ENCODE assay signal across 14 mouse cellular contexts in the genomic region with DNA sequence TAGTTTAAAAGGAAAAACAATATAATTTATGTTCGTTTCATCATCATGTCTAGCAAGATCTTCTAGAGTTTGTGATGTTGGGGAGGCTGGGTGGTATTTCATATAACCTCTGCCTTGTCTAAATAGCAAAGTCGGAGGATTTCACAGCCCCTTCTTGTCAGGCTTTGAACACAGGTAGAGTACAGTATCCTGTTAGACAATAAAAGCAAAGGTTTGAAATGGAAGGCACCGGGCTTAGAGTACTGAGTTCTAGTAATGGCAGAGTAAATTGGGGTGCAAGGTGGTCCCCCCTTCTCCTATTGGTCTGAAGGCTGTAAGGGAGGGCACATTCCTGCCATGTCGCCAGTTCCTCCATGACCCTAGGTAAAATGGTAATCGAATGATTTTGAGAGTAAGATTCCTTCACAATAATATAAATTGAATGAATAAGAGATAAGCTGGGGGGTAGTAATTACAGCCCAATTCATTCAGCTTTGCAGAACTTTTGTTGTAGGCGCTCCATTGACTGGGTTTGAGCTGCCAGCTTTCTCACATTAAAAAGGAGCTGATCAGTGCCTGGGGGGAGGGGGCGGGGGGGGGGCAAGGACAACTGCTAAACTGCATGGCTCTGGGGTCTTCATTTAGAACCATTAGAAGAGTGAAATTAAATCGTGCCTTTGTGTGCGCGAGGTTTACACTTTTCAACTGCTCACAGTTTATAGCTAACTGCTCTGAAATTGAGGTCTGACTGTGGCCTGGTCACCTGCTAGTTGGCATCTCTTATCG. TPM values are rescaled to one million over a fixed set of nuclear protein-coding genes. Genes with fewer than 3 reads are reported as not detected.
A peak's percentile ranks its signal among the peaks of the same experiment; 100 is the strongest.
DNase-seq lines count a peak whose midpoint lies in the region; ATAC-seq and TF ChIP-seq lines count a peak whose summit lies in the region.
"Had no signal": no experiment of that assay in that cellular context is flagged by ENCODE, and none has a peak within 500 bp of the region (broad histone marks: within the 10 kb centered on the region; RNA-seq: fewer than 3 reads in every experiment).

No protein-coding gene starts in this region.

- no peaks in the 10 kb centered on the region for H3K36me3 ChIP-seq in lung, embryonic 14.5 days (ENCODE audit: insufficient read depth)
- no peaks in the 10 kb centered on the region for H3K36me3 ChIP-seq in forebrain, embryonic 16.5 days (ENCODE audit: control insufficient read depth, insufficient read depth)
- H3K36me3 ChIP-seq in midbrain, embryonic 14.5 days (ENCODE audit: control insufficient read depth, insufficient read depth, low read length): no peaks in the 10 kb centered on the region
- H3K36me3 ChIP-seq in heart, embryonic 12.5 days: no peaks in the 10 kb centered on the region
- H3K36me3 ChIP-seq: heart, embryonic 10.5 days had no signal

- ATAC-seq in lung, embryonic 14.5 days (ENCODE audit: insufficient read depth): no peak
- ATAC-seq in forebrain, embryonic 16.5 days: peak; percentile 21
- ATAC-seq in midbrain, embryonic 14.5 days (ENCODE audit: low FRiP score, low TSS enrichment): no peak
- ATAC-seq in erythroblast, adult 5-6 weeks (replicated peaks; ENCODE audit: low FRiP score, poor library complexity, severe bottlenecking): no peak
- ATAC-seq in heart, embryonic 12.5 days (ENCODE audit: insufficient number of reproducible peaks, low FRiP score): no peak

- H3K4me2 ChIP-seq in lung, embryonic 14.5 days: peak overlapping the region; percentile 33
- H3K4me2 ChIP-seq in forebrain, embryonic 16.5 days (ENCODE audit: low read length): peak overlapping the region; percentile 44
- H3K4me2 ChIP-seq in midbrain, embryonic 14.5 days (ENCODE audit: low read length): peak overlapping the region; percentile 83
- H3K4me2 ChIP-seq in heart, embryonic 12.5 days: no peak overlapping the region

- H3K9ac ChIP-seq in lung, embryonic 14.5 days: no peak overlapping the region; the same call in 1 of the 2 replicates
- peak overlapping the region; percentile 33 for H3K9ac ChIP-seq in forebrain, embryonic 16.5 days (replicated peaks; ENCODE audit: low read depth, low read length)
- H3K9ac ChIP-seq in midbrain, embryonic 14.5 days (replicated peaks; ENCODE audit: low read length): peak overlapping the region; percentile 64
- H3K9ac ChIP-seq in heart, embryonic 12.5 days: no peak overlapping the region

- no peak for DNase-seq in lung, embryonic 14.5 days
- DNase-seq in lung, adult 18-20 months: no peak
- peak; percentile 46 for DNase-seq in midbrain, embryonic 14.5 days
- no peak for DNase-seq in right cerebral cortex, adult 18-20 months
- DNase-seq in right cerebral cortex, postnatal 4 days: no peak
- DNase-seq: cerebellum, postnatal 10 days; layer of hippocampus, adult 9-11 months; thymus, postnatal 14 days had no signal

- H3K9me3 ChIP-seq in lung, embryonic 14.5 days (ENCODE audit: low read depth, low read length): no peaks in the 10 kb centered on the region
- no peaks in the 10 kb centered on the region for H3K9me3 ChIP-seq in forebrain, embryonic 16.5 days (ENCODE audit: control insufficient read depth, low read length)
- no peaks in the 10 kb centered on the region for H3K9me3 ChIP-seq in midbrain, embryonic 14.5 days (ENCODE audit: control insufficient read depth, low read length)
- no peaks in the 10 kb centered on the region for H3K9me3 ChIP-seq in heart, embryonic 12.5 days (replicated peaks)
- H3K9me3 ChIP-seq: heart, embryonic 10.5 days had no signal

- no peak overlapping the region for H3K27ac ChIP-seq in lung, embryonic 14.5 days (ENCODE audit: low read depth)
- peak overlapping the region; percentile 85 for H3K27ac ChIP-seq in forebrain, embryonic 16.5 days (ENCODE audit: low read length)
- peak overlapping the region; percentile 89 for H3K27ac ChIP-seq in midbrain, embryonic 14.5 days (replicated peaks; ENCODE audit: low read depth, low read length)
- no peak overlapping the region for H3K27ac ChIP-seq in heart, embryonic 12.5 days (ENCODE audit: poor library complexity, severe bottlenecking)
- H3K27ac ChIP-seq: heart, embryonic 10.5 days; macrophage had no signal

- 9% methylated on average over 11 of the region's 11 CpGs for WGBS in lung, embryonic 14.5 days
- WGBS in forebrain, embryonic 16.5 days: 4% methylated on average over 11 of the region's 11 CpGs
- WGBS in midbrain, embryonic 14.5 days: 8% methylated on average over 11 of the region's 11 CpGs
- 10% methylated on average over 11 of the region's 11 CpGs for WGBS in heart, embryonic 12.5 days

- H3K27me3 ChIP-seq in lung, embryonic 14.5 days (ENCODE audit: insufficient read depth, low read length): peaks cover 95% of the 10 kb centered on the region
- no peaks in the 10 kb centered on the region; the same call in 1 of the 2 replicates for H3K27me3 ChIP-seq in forebrain, embryonic 16.5 days (replicated peaks; ENCODE audit: control insufficient read depth, insufficient read depth, low read length)
- H3K27me3 ChIP-seq in midbrain, embryonic 14.5 days (ENCODE audit: control insufficient read depth, insufficient read depth, low read length): peaks cover 19% of the 10 kb centered on the region
- H3K27me3 ChIP-seq in heart, embryonic 12.5 days (replicated peaks): peaks cover 75% of the 10 kb centered on the region

- no peak overlapping the region for H3K4me3 ChIP-seq in lung, embryonic 14.5 days (ENCODE audit: low read depth, low read length)
- peak overlapping the region; percentile 50 for H3K4me3 ChIP-seq in forebrain, embryonic 16.5 days (replicated peaks; ENCODE audit: low read length)
- peak overlapping the region; percentile 44 for H3K4me3 ChIP-seq in midbrain, embryonic 14.5 days (replicated peaks; ENCODE audit: low read depth, low read length)
- no peak overlapping the region for H3K4me3 ChIP-seq in heart, embryonic 12.5 days
- H3K4me3 ChIP-seq: heart, embryonic 10.5 days had no signal

- no peaks in the 10 kb centered on the region for H3K4me1 ChIP-seq in lung, embryonic 14.5 days (ENCODE audit: insufficient read depth)
- H3K4me1 ChIP-seq in forebrain, embryonic 16.5 days (replicated peaks; ENCODE audit: control insufficient read depth, insufficient read depth, low read length): peaks cover 47% of the 10 kb centered on the region
- H3K4me1 ChIP-seq in midbrain, embryonic 14.5 days (ENCODE audit: control insufficient read depth, insufficient read depth, low read length): peaks cover 15% of the 10 kb centered on the region; the same call in 1 of the 2 replicates
- H3K4me1 ChIP-seq in heart, embryonic 12.5 days (replicated peaks): peaks cover 8% of the 10 kb centered on the region

- no peak for TF ChIP-seq CTCF in lung, embryonic 14.5 days (IDR thresholded peaks at IDR 0.05; ENCODE audit: low read depth)

RNA-seq across cellular contexts. Expression of gene Sox2, which starts 5.3 kb away (rescaled TPM):
- 4.0 and 5.0 TPM in 2 replicates for polyA plus RNA-seq in lung, embryonic 14.5 days (2014; fragmentation: Nextera tagmentation; extraction: Ambion mirVana)
- polyA plus RNA-seq in forebrain, embryonic 16.5 days (2015; fragmentation: Nextera tagmentation; extraction: Ambion mirVana): 20.8 and 24.0 TPM in 2 replicates
- polyA plus RNA-seq in midbrain, embryonic 14.5 days (2014; fragmentation: Nextera tagmentation; extraction: Ambion mirVana): 16.8 and 22.4 TPM in 2 replicates
- total RNA-seq in erythroblast, adult 5-6 weeks (2015; ENCODE audit: low replicate concordance): not detected in 2 replicates
- not detected in 2 replicates for total RNA-seq in erythroblast, adult 5-6 weeks (2017; ENCODE audit: low replicate concordance)
- 0.34 and 0.68 TPM in 2 replicates for polyA plus RNA-seq in heart, embryonic 12.5 days (2016; fragmentation: Nextera tagmentation; extraction: Ambion mirVana)
- total RNA-seq: liver, adult 2 months had no signal
- polyA plus RNA-seq: liver, adult 2 months; macrophage had no signal

Comparison
In these comparisons a context has a peak if more than half of its experiments do, and no peak if none do; other contexts are left out.
1. H3K27ac ChIP-seq: peak in forebrain, embryonic 16.5 days (single experiment) and midbrain, embryonic 14.5 days (single experiment); none in lung, embryonic 14.5 days (single experiment) and heart, embryonic 12.5 days (single experiment).
2. H3K4me3 ChIP-seq: peak in forebrain, embryonic 16.5 days (single experiment) and midbrain, embryonic 14.5 days (single experiment); none in lung, embryonic 14.5 days (single experiment) and heart, embryonic 12.5 days (single experiment).
3. H3K9ac ChIP-seq: peak in forebrain, embryonic 16.5 days (single experiment) and midbrain, embryonic 14.5 days (single experiment); none in lung, embryonic 14.5 days (single experiment) and heart, embryonic 12.5 days (single experiment).